Mouse (Mus musculus) monocyte, adult 5-6 weeks (primary cell): ENCODE data around the gene Plekhh2. TPM values are rescaled to one million over a fixed set of nuclear protein-coding genes. Genes with fewer than 3 reads are reported as not detected.

Experiments used
- ATAC-seq: fragments of 153-309, 156-312 bp; replicated peaks from 2 replicates; pipeline ENCODE4 v1.8.0; 2017; ENCODE audit warnings: mild to moderate bottlenecking; ENCODE audit not compliant: low TSS enrichment, insufficient number of reproducible peaks, severe bottlenecking, poor library complexity, low FRiP score
- total RNA-seq: library from RNA; stranded (forward); fragments of 200-1000, 200-491, 200-594 nt; gene quantifications from 3 replicates; pipeline ENCODE4 v1.2.3, GENCODE M21; 2017

The Plekhh2 gene
- total RNA-seq, 1 experiment from 2014 or later, result not detected

- no peak for ATAC-seq
Measured at GRCm38 (mm10) chr17:84656653-84657421, 145.1 kb downstream of the Plekhh2 start.

- no peak for ATAC-seq
Measured at GRCm38 (mm10) chr17:84657422-84657732, 145.7 kb downstream of the Plekhh2 start.

DNA sequence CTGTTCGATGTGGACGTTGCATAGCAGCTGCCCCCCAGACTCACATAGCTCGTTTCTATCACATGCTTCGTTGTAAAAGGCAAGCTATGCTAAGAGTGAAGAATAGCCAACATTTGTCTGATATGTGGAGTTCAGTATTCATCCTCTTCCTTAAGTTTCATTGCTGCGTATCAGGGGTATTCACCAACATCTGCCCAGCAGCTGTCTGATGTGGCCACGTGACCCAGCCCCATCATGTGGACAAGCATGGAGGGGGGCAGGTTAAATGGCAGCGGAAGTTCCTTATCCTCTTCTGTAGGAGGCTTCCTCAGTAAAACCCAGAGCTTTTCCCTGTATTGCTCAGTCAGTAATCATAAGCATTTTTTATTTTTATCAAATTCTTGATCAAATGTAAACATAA lies 146.1 kb downstream of the Plekhh2 start:
- no peak for ATAC-seq

DNA sequence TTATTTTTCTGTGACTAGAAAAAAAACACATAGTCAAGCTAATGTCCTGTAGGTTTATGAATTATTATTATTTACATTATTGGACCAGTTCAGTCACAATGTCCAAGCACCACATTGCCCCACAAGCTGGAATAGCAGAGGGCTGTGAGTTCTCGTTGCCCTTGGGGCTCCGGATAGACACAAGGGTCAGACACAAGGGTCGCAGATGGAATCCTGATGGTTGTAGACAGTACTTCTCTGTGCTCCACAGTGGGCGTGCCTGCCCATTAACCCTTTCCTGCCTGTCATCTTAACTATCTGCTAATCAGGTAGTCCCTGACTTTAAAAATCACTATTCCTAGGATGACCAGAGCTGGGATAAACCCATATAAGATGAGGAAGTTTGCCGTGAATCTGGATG lies 146.5 kb downstream of the Plekhh2 start:
- no peak for ATAC-seq

GRCm38 (mm10) chr17:84658951-84659350 lies 147.3 kb downstream of the Plekhh2 start:
- no peak for ATAC-seq

DNA sequence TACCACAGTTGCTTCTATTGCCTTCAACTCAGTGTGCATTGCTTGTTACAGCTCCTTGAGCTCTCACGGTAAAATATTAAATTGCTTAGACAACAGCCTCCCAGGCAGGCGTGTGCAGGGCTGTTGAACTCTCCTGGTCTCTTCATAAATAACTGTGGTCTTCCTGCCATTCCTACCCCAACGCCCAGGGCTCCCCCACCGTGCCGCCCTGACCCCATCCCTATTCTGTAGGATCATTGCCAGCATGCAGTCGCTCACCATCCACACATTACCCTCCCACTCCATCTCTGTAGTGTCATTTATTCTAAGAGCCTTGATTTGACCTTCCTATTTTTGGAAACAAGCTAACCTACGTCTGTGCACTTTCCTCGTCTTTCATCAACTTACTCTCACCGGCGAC lies 153.4 kb downstream of the Plekhh2 start:
- ATAC-seq, result no peak

DNA sequence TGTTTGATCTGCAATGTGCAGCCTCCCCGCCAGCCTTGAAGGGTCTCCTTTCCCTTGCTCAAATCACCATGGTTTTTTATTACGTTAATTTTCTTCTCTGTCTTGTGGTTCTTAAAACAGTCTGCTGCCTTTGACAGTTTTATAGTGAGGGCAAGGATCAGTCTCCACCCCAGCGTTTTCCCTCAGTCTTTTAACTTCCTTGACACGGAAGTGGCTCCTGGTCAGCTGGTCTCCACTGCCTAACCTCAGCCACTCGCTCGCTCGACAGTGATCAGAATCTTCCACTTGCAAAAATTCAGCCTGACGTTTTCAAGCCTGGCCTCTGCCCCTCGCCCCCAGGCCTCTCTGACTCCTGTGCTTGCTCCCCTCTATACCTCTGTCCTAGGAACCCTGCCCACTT lies 154.0 kb downstream of the Plekhh2 start:
- no peak for ATAC-seq

GRCm38 (mm10) chr17:84667848-84668247 lies 156.2 kb downstream of the Plekhh2 start:
- no peak for ATAC-seq

Other genes with a start within 250 kb of the Plekhh2 start
- 15.4 to 30.0 TPM (median 20.3 TPM) in 3 replicates for gene Thada, start 45.7 kb upstream of the Plekhh2 start, total RNA-seq
- gene Dync2li1, start 114.6 kb downstream of the Plekhh2 start, total RNA-seq, result 1.3 TPM in 1 of 3 replicates, not detected in the others
- gene Abcg8, start 164.4 kb downstream of the Plekhh2 start, total RNA-seq, result not detected in 3 replicates
- gene Abcg5, start 171.1 kb downstream of the Plekhh2 start, total RNA-seq, result not detected in 3 replicates